Mouse (Mus musculus) ES-Bruce4 (cell line): ENCODE data around the gene Cd93.

ENCODE experiments used
- CTCF ChIP-seq: IDR thresholded peaks from one replicate; pipeline ENCODE4 v1.8.1; 2011; ENCODE audit warnings: low read depth, low read length
- EP300 ChIP-seq: IDR thresholded peaks from 2 replicates; pipeline ENCODE4 v1.6.1; 2011; ENCODE audit warnings: low read depth, low read length; ENCODE audit not compliant: insufficient read depth
- POLR2A ChIP-seq: IDR thresholded peaks from one replicate; pipeline ENCODE4 v1.8.1; 2011; ENCODE audit warnings: low read length; ENCODE audit not compliant: insufficient read depth

- TF ChIP-seq POLR2A (no peak), CTCF (no peak), EP300 (no peak)
Observed at GRCm38 (mm10) chr2:148430941-148431340, 12.4 kb downstream of the Cd93 start.
